Comparison of ENCODE assay signal across 23 mouse cellular contexts in genomic region chr1:171382096-171382620, GRCm38 (mm10). TPM values are rescaled to one million over a fixed set of nuclear protein-coding genes. Genes with fewer than 3 reads are reported as not detected.
DNase-seq lines count a peak whose midpoint lies in the region; ATAC-seq and TF ChIP-seq lines count a peak whose summit lies in the region.
"Had no signal": no experiment of that assay in that cellular context is flagged by ENCODE, and none has a peak within 500 bp of the region (broad histone marks: within the 10 kb centered on the region; RNA-seq: fewer than 3 reads in every experiment).

No protein-coding gene starts in this region.

- no peak for ATAC-seq in hindbrain, postnatal 0 days
- ATAC-seq in hindbrain, embryonic 12.5 days (ENCODE audit: low FRiP score): no peak
- ATAC-seq in megakaryocyte, adult 5-6 weeks (ENCODE audit: poor library complexity, severe bottlenecking): no peak
- ATAC-seq: activated CD4-positive, CD25-positive, alpha-beta regulatory T cell, adult 4 months; hindbrain, embryonic 16.5 days had no signal

- DNase-seq in hindbrain, postnatal 0 days (ENCODE audit: low spot score): no peak
- peak; percentile 45 for DNase-seq in CH12.LX (ENCODE audit: extremely low read depth)
- DNase-seq in splenic B cell, adult 2 months (ENCODE audit: low read depth, low spot score): peak; percentile 61
- DNase-seq in cerebellum, postnatal 36 days: no peak
- DNase-seq: adrenal gland, postnatal 10 days; cerebellum, postnatal 10 days; embryo, embryonic 11 days; forebrain, postnatal 0 days; heart, postnatal 4 days; kidney, adult 11 months; kidney, postnatal 25 days; lung, postnatal 10 days; thymus, adult 18-20 months; thymus, postnatal 4 days had no signal

- no peak overlapping the region for H3K9ac ChIP-seq in hindbrain, postnatal 0 days (replicated peaks; ENCODE audit: low read length)
- no peak overlapping the region for H3K9ac ChIP-seq in hindbrain, embryonic 12.5 days
- no peak overlapping the region for H3K9ac ChIP-seq in CH12.LX (ENCODE audit: insufficient read depth, low read depth)
- H3K9ac ChIP-seq: forebrain, postnatal 0 days; limb, embryonic 13.5 days; liver, embryonic 14.5 days; midbrain, embryonic 12.5 days had no signal

- in situ Hi-C loops in CH12.LX (cut with MboI; ENCODE audit: low pct_ligation_motif_present, low pct_unique_long_range_greater_than_20kb, low sequenced_read_pairs): no loop called here

- 0 out of 2 replicates have a peak, but pooled peaks have one; percentile 6 for TF ChIP-seq CTCF in hindbrain, postnatal 0 days (IDR thresholded peaks at IDR 0.05; ENCODE audit: low read depth)
- peak in 1 of 2 experiments; percentile 52; a peak in 2 of 4 replicates for TF ChIP-seq CTCF in CH12.LX (conservative IDR thresholded peaks at IDR 0.05 in 1 of 2, IDR thresholded peaks at IDR 0.05 in 1 of 2; ENCODE audit: low read depth in 2 of 2, low read length in 2 of 2)

- no peak overlapping the region for H3K27ac ChIP-seq in hindbrain, postnatal 0 days
- no peak overlapping the region for H3K27ac ChIP-seq in hindbrain, embryonic 12.5 days
- H3K27ac ChIP-seq in CH12.LX (ENCODE audit: insufficient read depth, low read depth): no peak overlapping the region
- H3K27ac ChIP-seq: limb, embryonic 13.5 days; liver, embryonic 14.5 days; midbrain, embryonic 12.5 days had no signal

- TF ChIP-seq EP300 in CH12.LX (IDR thresholded peaks at IDR 0.05; ENCODE audit: low read length): no peak

- no peaks in the 10 kb centered on the region for H3K79me2 ChIP-seq in CH12.LX (replicated peaks; ENCODE audit: control insufficient read depth, extremely low read depth, insufficient read depth, poor library complexity, severe bottlenecking)

- dilution Hi-C loops in CH12.LX (cut with MboI; ENCODE audit: extremely low pct_ligation_motif_present, extremely low pct_unique_long_range_greater_than_20kb, low sequenced_read_pairs): no loop called here

- H3K9me3 ChIP-seq in hindbrain, postnatal 0 days (ENCODE audit: low read length): no peaks in the 10 kb centered on the region
- H3K9me3 ChIP-seq in hindbrain, embryonic 12.5 days (replicated peaks): no peaks in the 10 kb centered on the region
- H3K9me3 ChIP-seq in megakaryocyte, embryonic 14.5 days: no peaks in the 10 kb centered on the region
- no peaks in the 10 kb centered on the region for H3K9me3 ChIP-seq in CH12.LX (replicated peaks; ENCODE audit: low read length)
- H3K9me3 ChIP-seq: limb, embryonic 13.5 days; midbrain, embryonic 12.5 days had no signal

- TF ChIP-seq POLR2A in CH12.LX (IDR thresholded peaks at IDR 0.05; ENCODE audit: low read depth, low read length): no peak

- no peak for TF ChIP-seq RAD21 in CH12.LX (IDR thresholded peaks at IDR 0.05; ENCODE audit: low read depth, low read length)

- H3K4me1 ChIP-seq in hindbrain, postnatal 0 days (ENCODE audit: insufficient read depth, low read length): peaks cover 7% of the 10 kb centered on the region; the same call in 1 of the 2 replicates
- peaks cover 2% of the 10 kb centered on the region; the same call in 1 of the 2 replicates for H3K4me1 ChIP-seq in hindbrain, embryonic 12.5 days
- peaks cover 65% of the 10 kb centered on the region for H3K4me1 ChIP-seq in megakaryocyte, embryonic 14.5 days
- H3K4me1 ChIP-seq in CH12.LX (ENCODE audit: control insufficient read depth in 1 of 2, insufficient read depth in 2 of 2): peaks cover 45 to 73% of the 10 kb centered on the region in 2 experiments

- WGBS in hindbrain, postnatal 0 days: 82% methylated on average over 11 of the region's 11 CpGs
- WGBS in hindbrain, embryonic 12.5 days: 79% methylated on average over 11 of the region's 11 CpGs

- H3K4me3 ChIP-seq in hindbrain, postnatal 0 days (ENCODE audit: low read length): no peak overlapping the region
- H3K4me3 ChIP-seq in hindbrain, embryonic 12.5 days: no peak overlapping the region
- peak overlapping the region; percentile 33 for H3K4me3 ChIP-seq in megakaryocyte, embryonic 14.5 days (replicated peaks)
- no peak overlapping the region for H3K4me3 ChIP-seq in CH12.LX (replicated peaks in 1 of 3; ENCODE audit: low read depth in 2 of 3, low read length in 2 of 3, poor library complexity in 1 of 3)
- H3K4me3 ChIP-seq: limb, embryonic 13.5 days; midbrain, embryonic 12.5 days; myocyte had no signal

- H3K4me2 ChIP-seq in hindbrain, postnatal 0 days (ENCODE audit: low read depth, low read length): no peak overlapping the region
- no peak overlapping the region for H3K4me2 ChIP-seq in hindbrain, embryonic 12.5 days (replicated peaks)
- no peak overlapping the region for H3K4me2 ChIP-seq in CH12.LX (ENCODE audit: insufficient read depth, low read depth, poor library complexity, severe bottlenecking)
- H3K4me2 ChIP-seq: limb, embryonic 13.5 days; midbrain, embryonic 12.5 days had no signal

- no peaks in the 10 kb centered on the region for H3K27me3 ChIP-seq in hindbrain, postnatal 0 days (ENCODE audit: insufficient read depth, low read length)
- H3K27me3 ChIP-seq in hindbrain, embryonic 12.5 days: peaks cover 26% of the 10 kb centered on the region
- peaks cover 34% of the 10 kb centered on the region for H3K27me3 ChIP-seq in megakaryocyte, embryonic 14.5 days (replicated peaks)
- peaks cover 9% of the 10 kb centered on the region for H3K27me3 ChIP-seq in CH12.LX (replicated peaks)
- no peaks in the 10 kb centered on the region for H3K27me3 ChIP-seq in splenic B cell, adult 2 months (ENCODE audit: control insufficient read depth, insufficient read depth, low read length, poor library complexity, severe bottlenecking)

- H3K36me3 ChIP-seq in hindbrain, postnatal 0 days (ENCODE audit: insufficient read depth, low read length): no peaks in the 10 kb centered on the region
- no peaks in the 10 kb centered on the region for H3K36me3 ChIP-seq in hindbrain, embryonic 12.5 days
- H3K36me3 ChIP-seq in megakaryocyte, embryonic 14.5 days (replicated peaks; ENCODE audit: low read length): no peaks in the 10 kb centered on the region
- H3K36me3 ChIP-seq in CH12.LX (replicated peaks in 1 of 2; ENCODE audit: control insufficient read depth in 1 of 2, insufficient read depth in 1 of 2, low read length in 1 of 2): no peaks in the 10 kb centered on the region
- H3K36me3 ChIP-seq in splenic B cell, adult 2 months (ENCODE audit: control insufficient read depth, insufficient read depth, low read length, poor library complexity, severe bottlenecking): no peaks in the 10 kb centered on the region
- H3K36me3 ChIP-seq: limb, embryonic 13.5 days; midbrain, embryonic 12.5 days had no signal

RNA-seq across cellular contexts. Expression of gene Arhgap30, which starts 6.6 kb away (rescaled TPM):
- total RNA-seq in hindbrain, postnatal 0 days (2014; rRNA removed): 0.52 and 1.3 TPM in 2 replicates
- 0.77 and 0.84 TPM in 2 replicates for polyA plus RNA-seq in hindbrain, postnatal 0 days (2015; fragmentation: Nextera tagmentation; extraction: Ambion mirVana)
- 0.83 and 0.98 TPM in 2 replicates for polyA plus RNA-seq in hindbrain, embryonic 12.5 days (2016; fragmentation: Nextera tagmentation; extraction: Ambion mirVana)
- 5.2 and 12.3 TPM in 2 replicates for polyA plus RNA-seq in megakaryocyte, embryonic 14.5 days (2012; ENCODE audit: insufficient read depth, low replicate concordance)
- 95.6 and 105 TPM in 2 replicates for total RNA-seq in megakaryocyte, adult 5-6 weeks (2015)
- 231 and 235 TPM in 2 replicates for total RNA-seq in megakaryocyte, adult 5-6 weeks (2017)
- total RNA-seq in CH12.LX (2012; rRNA removed): 70.8 and 81.4 TPM in 2 replicates
- 52.0 and 55.9 TPM in 2 replicates for total RNA-seq in CH12.LX (2014; rRNA removed)
- 78.5 and 85.0 TPM in 2 replicates for polyA plus RNA-seq in CH12.LX (2012; ENCODE audit: insufficient read length, low read depth)

RNA-seq across cellular contexts. Expression of gene Nectin4, which starts 12.3 kb away (rescaled TPM):
- total RNA-seq in hindbrain, postnatal 0 days (2014; rRNA removed): 2.8 and 5.0 TPM in 2 replicates
- polyA plus RNA-seq in hindbrain, postnatal 0 days (2015; fragmentation: Nextera tagmentation; extraction: Ambion mirVana): 3.8 and 4.9 TPM in 2 replicates
- 1.6 and 1.7 TPM in 2 replicates for polyA plus RNA-seq in hindbrain, embryonic 12.5 days (2016; fragmentation: Nextera tagmentation; extraction: Ambion mirVana)
- polyA plus RNA-seq in megakaryocyte, embryonic 14.5 days (2012; ENCODE audit: insufficient read depth, low replicate concordance): 0.44 TPM in 1 of 2 replicates, not detected in the other
- 0.66 and 1.2 TPM in 2 replicates for total RNA-seq in megakaryocyte, adult 5-6 weeks (2015)
- total RNA-seq in megakaryocyte, adult 5-6 weeks (2017): 1.3 and 2.1 TPM in 2 replicates
- total RNA-seq in CH12.LX (2012; rRNA removed) (2.1 and 2.7 TPM in 2 replicates), CH12.LX (2014; rRNA removed) (0.22 and 0.30 TPM in 2 replicates)
- polyA plus RNA-seq in CH12.LX (2012; ENCODE audit: insufficient read length, low read depth): 0.49 and 0.52 TPM in 2 replicates

RNA-seq across cellular contexts. Expression of gene Klhdc9, which starts 21.6 kb away (rescaled TPM):
- 4.3 and 5.1 TPM in 2 replicates for total RNA-seq in hindbrain, postnatal 0 days (2014; rRNA removed)
- polyA plus RNA-seq in hindbrain, postnatal 0 days (2015; fragmentation: Nextera tagmentation; extraction: Ambion mirVana): 5.3 and 7.8 TPM in 2 replicates
- 2.0 and 3.6 TPM in 2 replicates for polyA plus RNA-seq in hindbrain, embryonic 12.5 days (2016; fragmentation: Nextera tagmentation; extraction: Ambion mirVana)
- not detected in 2 replicates for polyA plus RNA-seq in megakaryocyte, embryonic 14.5 days (2012; ENCODE audit: insufficient read depth, low replicate concordance)
- total RNA-seq in megakaryocyte, adult 5-6 weeks (2015): 0.09 TPM in 1 of 2 replicates, not detected in the other
- 0.16 and 0.59 TPM in 2 replicates for total RNA-seq in megakaryocyte, adult 5-6 weeks (2017)
- total RNA-seq in CH12.LX (2012; rRNA removed) (0.08 and 0.13 TPM in 2 replicates), CH12.LX (2014; rRNA removed) (not detected in 2 replicates)
- polyA plus RNA-seq in CH12.LX (2012; ENCODE audit: insufficient read length, low read depth): not detected in 2 replicates
- polyA plus RNA-seq: myocyte had no signal

RNA-seq across cellular contexts. Expression of gene Usf1, which starts 29.0 kb away (rescaled TPM):
- 133 and 148 TPM in 2 replicates for total RNA-seq in hindbrain, postnatal 0 days (2014; rRNA removed)
- polyA plus RNA-seq in hindbrain, postnatal 0 days (2015; fragmentation: Nextera tagmentation; extraction: Ambion mirVana): 132 and 141 TPM in 2 replicates
- polyA plus RNA-seq in hindbrain, embryonic 12.5 days (2016; fragmentation: Nextera tagmentation; extraction: Ambion mirVana): 175 and 182 TPM in 2 replicates
- 18.5 and 37.8 TPM in 2 replicates for polyA plus RNA-seq in megakaryocyte, embryonic 14.5 days (2012; ENCODE audit: insufficient read depth, low replicate concordance)
- 23.0 and 27.0 TPM in 2 replicates for total RNA-seq in megakaryocyte, adult 5-6 weeks (2015)
- 76.7 and 80.1 TPM in 2 replicates for total RNA-seq in megakaryocyte, adult 5-6 weeks (2017)
- total RNA-seq in CH12.LX (2012; rRNA removed) (59.4 and 73.7 TPM in 2 replicates), CH12.LX (2014; rRNA removed) (53.8 and 54.9 TPM in 2 replicates)
- 37.4 and 39.5 TPM in 2 replicates for polyA plus RNA-seq in CH12.LX (2012; ENCODE audit: insufficient read length, low read depth)

RNA-seq across cellular contexts. Expression of gene Tstd1, which starts 36.5 kb away (rescaled TPM):
- 1.5 TPM in 1 of 2 replicates, not detected in the other for total RNA-seq in hindbrain, postnatal 0 days (2014; rRNA removed)
- polyA plus RNA-seq in hindbrain, postnatal 0 days (2015; fragmentation: Nextera tagmentation; extraction: Ambion mirVana): 2.3 and 2.7 TPM in 2 replicates
- polyA plus RNA-seq in hindbrain, embryonic 12.5 days (2016; fragmentation: Nextera tagmentation; extraction: Ambion mirVana): 8.1 and 9.4 TPM in 2 replicates
- not detected in 2 replicates for polyA plus RNA-seq in megakaryocyte, embryonic 14.5 days (2012; ENCODE audit: insufficient read depth, low replicate concordance)
- 3.8 and 4.1 TPM in 2 replicates for total RNA-seq in megakaryocyte, adult 5-6 weeks (2015)
- total RNA-seq in megakaryocyte, adult 5-6 weeks (2017): 0.61 and 5.1 TPM in 2 replicates
- total RNA-seq in CH12.LX (2012; rRNA removed) (2.5 and 2.6 TPM in 2 replicates), CH12.LX (2014; rRNA removed) (1.2 and 1.4 TPM in 2 replicates)
- 3.5 and 4.4 TPM in 2 replicates for polyA plus RNA-seq in CH12.LX (2012; ENCODE audit: insufficient read length, low read depth)

Comparison
In these comparisons a context has a peak if more than half of its experiments do, and no peak if none do; other contexts are left out.
1. DNase-seq: peak in CH12.LX (single experiment) and splenic B cell, adult 2 months (single experiment); none in hindbrain, postnatal 0 days (single experiment) and cerebellum, postnatal 36 days (0 of 2).